Mouse (Mus musculus) layer of hippocampus, postnatal 36 days (tissue): ENCODE data around the gene Azin2. TPM values are rescaled to one million over a fixed set of nuclear protein-coding genes. Genes with fewer than 3 reads are reported as not detected.

Source experiments
- DNase-seq, 2 experiments: peaks; one replicate each; pipeline ENCODE4 v3.0.0; 2022
- total RNA-seq, 2 experiments: library from RNA; stranded (reverse); gene quantifications; 2 replicates each; pipeline ENCODE4 v1.2.3; 2021

The Azin2 gene
- total RNA-seq, 2 experiments from 2014 or later: 38.7 to 39.5 TPM

DNA sequence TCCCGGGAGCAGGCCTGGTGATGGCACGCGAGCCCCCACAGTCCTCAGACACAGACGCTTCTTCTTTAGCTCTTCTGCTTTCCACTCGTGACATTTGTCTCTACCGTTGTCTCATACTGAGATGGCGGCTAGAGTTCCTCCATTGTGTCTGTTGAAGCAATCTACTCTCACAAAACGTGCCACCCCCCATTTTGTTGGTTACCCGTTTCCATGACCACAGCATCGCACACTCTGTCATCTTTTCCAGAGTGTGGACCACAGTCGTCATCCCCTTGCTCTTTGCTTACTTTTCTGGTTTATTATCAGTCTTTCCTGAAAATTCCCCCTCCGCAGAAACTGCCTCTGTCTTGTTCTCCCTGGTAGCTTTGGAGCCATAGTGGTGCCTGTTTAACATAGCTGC is 68.1 kb downstream of the Azin2 start:
- no peak for DNase-seq

DNA sequence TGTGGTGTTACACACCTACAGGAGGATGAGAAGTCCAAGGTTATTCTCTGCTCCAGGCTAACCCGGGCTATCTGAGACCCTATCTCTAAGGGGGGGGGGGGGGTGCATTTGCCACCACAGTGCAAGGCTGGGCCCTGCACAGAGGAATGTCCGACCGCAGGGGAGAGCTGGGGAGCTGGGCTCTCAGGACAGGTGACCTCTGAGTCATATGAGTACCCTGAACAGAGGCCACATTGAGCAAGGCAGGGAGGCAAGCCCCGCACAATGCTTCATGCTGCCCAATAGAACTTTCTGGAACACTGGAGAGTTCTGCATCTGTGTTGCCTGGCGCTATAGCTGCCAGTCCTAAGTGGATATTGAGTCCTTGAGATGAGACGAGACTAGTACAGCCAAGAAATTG is 70.1 kb downstream of the Azin2 start:
- DNase-seq: no peak

DNA sequence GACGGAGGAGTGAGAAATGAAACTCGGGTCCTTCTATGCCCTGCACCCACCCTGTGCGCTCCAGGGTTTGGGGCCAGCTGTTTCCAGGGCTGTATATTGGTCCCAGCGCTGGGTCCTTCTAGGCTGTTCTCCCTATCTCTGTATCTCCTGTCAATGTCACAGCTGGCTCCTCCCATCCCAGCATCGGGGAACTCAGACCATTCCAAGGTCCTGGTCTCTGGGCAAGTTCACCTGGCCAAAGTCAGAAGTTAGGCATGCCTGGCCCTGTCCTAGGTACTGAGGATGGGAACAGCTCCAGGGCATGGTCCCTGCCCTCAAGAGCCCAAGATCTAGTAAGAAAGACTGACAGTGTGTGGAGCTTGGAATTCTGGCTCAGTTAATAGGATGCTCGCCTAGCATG is 70.5 kb downstream of the Azin2 start:
- no peak for DNase-seq

DNA sequence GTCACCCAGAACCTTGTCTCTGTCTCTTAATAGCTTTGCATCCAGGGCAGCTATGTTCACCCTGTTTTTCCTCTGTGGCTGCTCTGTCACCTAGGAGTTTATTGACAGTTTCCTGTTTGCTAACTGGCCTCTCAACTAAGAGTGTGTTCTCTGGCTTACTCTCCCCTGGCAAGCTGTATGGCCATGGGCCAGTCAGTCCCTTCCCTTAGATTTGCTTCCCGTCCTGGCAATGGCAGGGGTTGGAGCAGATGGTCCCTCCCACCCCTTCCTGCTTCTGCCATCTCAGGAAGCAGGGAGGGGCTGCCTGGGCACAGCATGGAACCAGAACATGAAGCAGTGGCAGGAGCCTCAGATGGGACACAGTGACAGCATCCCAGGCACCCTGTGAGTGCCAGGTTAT is 71.1 kb downstream of the Azin2 start:
- DNase-seq: peak; percentile 70 to 76

DNA sequence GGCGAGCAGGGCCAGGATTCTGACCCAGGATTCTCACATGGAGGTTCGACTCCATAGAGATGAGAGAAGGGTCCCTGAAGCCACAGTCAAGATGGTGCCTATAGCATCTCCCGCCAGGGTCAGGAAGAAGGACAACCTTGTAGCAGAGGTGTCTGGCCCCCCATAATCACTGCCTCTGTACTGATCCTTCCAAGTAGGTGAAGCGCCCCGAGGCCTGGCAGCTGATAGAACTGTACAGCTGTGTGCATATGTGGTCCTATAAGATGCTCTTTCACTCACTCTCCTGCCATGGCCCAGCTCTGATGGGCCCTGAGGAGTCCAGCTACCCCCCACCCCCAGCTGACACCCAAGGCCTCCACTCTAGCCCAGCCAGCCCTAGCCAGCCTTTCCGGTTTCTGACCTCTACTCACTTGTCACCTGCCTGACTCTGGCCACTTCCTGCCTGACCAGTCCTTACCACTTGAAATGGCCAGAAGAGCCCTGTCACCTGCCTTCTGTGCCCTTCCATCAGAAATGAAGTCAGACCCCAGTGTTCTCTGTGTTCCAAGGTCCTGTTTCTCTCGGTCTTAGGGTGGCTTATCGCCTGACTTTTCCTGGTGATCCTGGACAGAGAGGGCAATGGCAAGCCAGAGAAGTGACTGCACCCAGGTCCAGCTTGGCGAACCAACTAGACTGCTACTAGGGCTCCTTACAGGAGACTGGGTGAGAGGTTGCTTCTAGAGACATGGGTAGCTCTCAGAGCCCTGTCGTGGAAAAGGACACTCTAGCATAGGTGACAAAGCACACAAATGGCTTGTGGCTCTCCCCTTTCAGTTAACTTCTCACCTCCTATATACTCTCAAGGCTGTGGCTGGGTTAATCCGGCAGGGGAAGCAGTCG is 72.3 kb downstream of the Azin2 start:
- no peak for DNase-seq

DNA sequence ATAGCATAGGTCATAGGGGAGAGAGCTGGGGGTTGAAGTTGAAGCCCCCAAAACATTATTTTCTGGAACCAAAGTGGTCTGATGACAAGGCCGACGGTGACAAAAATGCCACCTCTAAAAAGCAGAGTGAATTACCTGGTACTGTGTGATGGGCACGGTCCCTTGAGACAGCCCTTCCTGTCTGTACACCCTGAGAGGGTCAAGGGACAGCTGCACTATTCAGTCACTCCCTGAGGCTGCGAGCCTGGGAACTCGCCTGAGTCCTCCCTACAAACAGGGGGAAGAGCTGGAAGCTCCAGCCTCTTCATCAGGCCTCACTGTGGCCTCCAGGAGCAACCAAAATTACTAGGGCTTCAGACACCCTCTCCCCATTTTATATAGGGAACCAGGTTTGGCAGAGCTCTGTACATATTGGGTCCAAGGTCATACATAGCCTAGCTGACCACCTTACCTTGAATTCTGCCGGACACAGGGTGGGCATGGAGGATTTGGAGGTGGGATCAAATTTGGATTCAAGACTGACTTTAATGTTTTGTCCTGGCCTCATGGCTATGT is 73.7 kb downstream of the Azin2 start:
- DNase-seq: no peak

DNA sequence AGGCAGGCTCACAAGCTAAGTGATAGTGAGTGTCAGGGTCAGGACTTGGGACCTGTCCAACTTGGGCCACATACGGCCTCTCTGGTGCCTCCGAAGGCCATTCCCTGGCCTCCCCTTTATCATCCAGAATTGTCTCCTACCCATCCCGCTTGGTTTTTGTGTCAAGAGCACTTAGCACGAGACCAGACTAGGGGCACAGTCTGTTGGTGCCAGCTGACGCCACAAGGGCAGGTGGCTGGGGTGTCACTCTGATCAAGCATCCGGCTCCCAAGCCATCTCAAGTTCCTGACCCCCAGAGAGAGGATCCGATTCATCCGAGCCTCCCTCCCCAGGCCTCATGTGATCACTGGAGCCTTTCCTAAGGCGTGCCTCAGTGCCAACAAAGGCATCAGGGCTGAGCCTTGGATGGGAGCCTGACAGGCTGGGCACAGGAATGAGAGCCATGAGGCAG is 74.6 kb downstream of the Azin2 start:
- no peak for DNase-seq

DNA sequence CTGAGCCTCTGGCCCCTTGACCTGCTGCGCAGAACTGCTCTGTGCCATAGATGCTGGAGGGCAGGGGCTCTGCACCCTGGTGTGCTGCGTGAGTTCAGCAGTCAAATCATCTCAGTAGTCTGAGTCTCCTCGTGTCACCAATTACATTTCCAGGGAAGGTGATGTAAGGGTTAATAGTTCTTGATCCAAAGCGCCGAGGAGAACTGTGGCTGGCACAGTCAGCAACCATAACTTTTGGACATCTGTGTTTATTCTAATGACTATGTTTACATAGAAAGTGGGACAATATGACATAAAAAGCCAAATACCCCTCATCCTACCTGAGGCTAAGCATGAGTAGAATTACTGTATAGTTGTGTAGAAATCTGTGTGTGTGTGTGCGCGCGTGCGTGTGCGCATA is 75.2 kb downstream of the Azin2 start:
- no peak for DNase-seq

DNA sequence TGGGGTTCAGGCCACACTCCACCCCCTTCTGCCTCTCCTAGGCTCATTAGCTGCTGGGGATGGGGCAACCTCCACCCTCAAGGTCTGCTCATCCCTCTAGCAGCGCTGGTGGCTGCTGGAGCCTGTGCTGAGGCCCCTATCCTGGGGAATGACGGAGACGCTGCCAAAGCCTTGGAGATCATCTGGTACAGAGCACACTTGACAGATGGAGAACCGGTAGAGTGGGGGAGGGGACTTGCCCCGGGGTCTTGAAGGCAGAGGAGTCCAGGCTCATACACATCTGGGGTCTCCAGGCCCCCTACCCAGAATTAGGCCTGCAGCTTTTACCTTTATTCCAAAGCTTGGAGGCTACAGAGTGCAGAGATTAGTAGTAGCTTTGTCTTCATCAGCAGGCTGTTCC is 75.7 kb downstream of the Azin2 start:
- DNase-seq: no peak

DNA sequence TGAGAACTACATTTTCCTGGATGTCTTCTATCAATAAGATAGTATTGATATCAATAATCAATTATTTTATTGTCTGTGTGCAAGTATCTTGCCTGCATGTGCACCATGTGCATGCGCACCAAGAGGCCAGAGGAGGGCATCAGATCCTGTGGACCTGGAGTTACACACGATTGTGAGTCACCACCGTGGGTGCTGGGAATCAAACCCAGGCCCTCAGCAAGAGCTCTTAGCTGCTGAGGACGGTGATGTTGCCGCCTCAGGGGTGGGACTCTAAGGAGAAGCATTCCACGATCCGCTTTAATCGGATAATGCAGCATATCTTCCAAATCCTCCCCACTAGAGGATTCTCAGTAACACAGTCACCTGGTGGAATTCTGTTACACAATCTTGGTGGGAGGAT is 76.7 kb downstream of the Azin2 start:
- DNase-seq: no peak

DNA sequence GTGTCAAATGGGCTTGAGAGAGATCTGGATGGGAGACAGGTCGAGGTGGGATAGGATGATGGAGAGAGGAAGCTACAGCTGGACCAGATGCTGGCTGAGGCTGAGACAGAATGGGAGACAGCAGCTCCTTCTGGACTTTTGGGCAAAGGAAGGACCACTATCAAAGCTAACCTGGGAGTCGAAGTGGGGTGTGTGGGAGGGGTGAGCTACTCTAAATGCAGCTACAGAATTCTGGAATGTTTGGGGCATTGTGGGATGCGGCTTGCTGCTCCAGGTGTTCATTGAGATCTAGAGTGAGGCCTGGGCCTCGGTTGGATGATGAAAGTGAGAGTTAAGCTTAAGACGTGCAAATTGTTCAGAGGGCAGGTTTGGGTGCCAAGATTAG is 77.5 kb downstream of the Azin2 start:
- DNase-seq: no peak

DNA sequence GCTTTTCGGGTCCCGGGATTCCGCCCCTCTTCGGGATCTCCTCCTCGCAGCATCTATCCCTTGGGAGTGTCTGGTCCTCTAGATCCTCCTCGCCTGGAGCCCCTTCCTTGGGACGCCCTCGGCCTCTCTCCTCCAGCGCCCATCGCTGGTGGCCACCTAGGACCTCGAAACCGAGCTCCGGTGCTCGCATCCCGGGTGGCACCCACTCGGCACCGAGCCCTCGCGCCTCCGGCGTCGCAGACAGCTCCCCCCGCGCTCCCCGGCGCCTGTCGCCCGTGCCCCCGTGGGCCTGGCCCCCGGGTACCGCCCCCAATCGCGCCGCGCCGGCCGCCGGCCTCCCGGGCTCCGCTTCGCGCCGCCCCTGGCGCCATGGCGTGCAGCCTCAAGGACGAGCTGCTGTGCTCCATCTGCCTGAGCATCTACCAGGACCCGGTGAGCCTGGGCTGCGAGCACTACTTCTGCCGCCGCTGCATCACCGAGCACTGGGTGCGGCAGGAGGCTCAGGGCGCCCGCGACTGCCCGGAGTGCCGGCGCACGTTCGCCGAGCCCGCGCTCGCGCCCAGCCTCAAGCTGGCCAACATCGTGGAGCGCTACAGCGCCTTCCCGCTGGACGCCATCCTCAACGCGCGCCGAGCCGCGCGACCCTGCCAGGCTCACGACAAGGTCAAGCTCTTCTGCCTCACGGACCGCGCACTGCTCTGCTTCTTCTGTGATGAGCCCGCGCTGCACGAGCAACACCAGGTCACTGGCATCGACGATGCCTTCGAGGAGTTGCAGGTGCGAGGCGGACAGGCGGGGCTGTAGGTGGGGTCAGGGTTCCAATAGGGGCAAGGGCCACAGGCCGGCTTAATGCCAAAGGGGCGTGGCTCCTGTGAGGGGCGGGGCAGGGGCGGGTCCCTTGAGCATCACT is 78.2 kb downstream of the Azin2 start:
- DNase-seq: peak; percentile 30 to 34

DNA sequence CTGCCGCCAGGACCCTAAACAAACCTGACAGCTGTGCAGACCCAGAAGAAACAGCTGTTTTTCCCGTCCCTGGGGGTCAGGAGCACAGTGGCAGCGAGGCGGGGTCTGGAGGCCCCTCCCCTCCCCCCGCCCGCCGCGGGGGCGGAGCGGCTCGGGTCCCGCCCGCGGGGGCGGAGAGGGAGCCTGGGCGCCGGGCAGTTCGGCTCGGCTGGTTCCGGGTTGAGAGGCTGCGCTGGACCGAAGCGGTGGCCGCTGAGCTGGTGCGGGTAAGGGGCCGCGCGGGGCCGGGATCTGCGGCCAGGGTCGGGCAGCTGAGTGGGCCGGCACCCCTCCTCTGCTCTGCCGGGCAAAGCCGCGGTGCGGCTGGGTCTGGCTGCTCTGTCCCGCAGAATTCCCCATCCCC is 78.9 kb downstream of the Azin2 start, which contains the start of gene Trim62:
Gene Trim62 (plus strand): TSS at position 202 of the 403 bp plus-strand sequence.
- DNase-seq: peak; percentile 53 to 63

Other genes starting within 250 kb of the Azin2 start
- gene A3galt2, start 207.1 kb downstream of the Azin2 start, total RNA-seq: under 1 TPM; 0.48 to 0.62 TPM
- gene Zfp362, start 156.4 kb downstream of the Azin2 start, total RNA-seq: 10 to 100 TPM; 23.7 to 29.8 TPM
- 10 to 100 TPM; 13.9 to 14.2 TPM for gene Trim62, start 78.9 kb downstream of the Azin2 start, total RNA-seq
- gene Ak2, start 29.5 kb upstream of the Azin2 start, total RNA-seq: 10 to 100 TPM; 26.3 to 26.9 TPM
- 10 to 100 TPM; 40.7 to 45.9 TPM for gene Rnf19b, start 95.8 kb upstream of the Azin2 start, total RNA-seq
- not detected for gene Tmem54, start 143.1 kb upstream of the Azin2 start, total RNA-seq
- gene Hpca, start 159.6 kb upstream of the Azin2 start, total RNA-seq: 1,000 to 10,000 TPM; 2,384 to 2,720 TPM
- 10 to 100 TPM; 76.2 to 78.0 TPM for gene Fndc5, start 174.6 kb upstream of the Azin2 start, total RNA-seq
- gene S100pbp, start 227.3 kb upstream of the Azin2 start, total RNA-seq: 10 to 100 TPM; 31.8 to 34.8 TPM
- gene Yars, start 227.3 kb upstream of the Azin2 start, total RNA-seq: 10 to 100 TPM; 84.4 to 95.9 TPM